In the genomic region with DNA sequence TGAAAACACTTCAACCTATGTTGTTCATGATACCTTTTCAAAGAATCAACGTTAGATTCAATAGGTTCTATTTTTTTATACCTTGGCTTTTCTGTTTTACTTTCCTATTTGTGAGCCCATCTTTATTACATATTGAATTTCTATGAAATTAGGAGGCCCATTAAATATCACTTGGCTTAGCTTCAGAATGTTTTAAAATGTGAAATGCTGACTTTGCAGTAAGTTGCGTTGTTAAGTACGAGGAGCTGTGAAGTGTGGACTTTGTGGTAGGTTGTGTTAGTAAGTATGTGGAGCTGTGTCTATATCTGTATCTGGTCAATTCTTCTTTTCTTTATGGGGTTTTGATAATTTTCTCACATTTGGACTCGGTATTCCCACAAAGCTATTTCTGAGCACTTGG, we compare ENCODE assay signal across 34 mouse cellular contexts. TPM values are rescaled to one million over a fixed set of nuclear protein-coding genes. Genes with fewer than 3 reads are reported as not detected.
"Had no signal": no experiment of that assay in that cellular context is flagged by ENCODE, and none has a peak within 500 bp of the region (broad histone marks: within the 10 kb centered on the region; RNA-seq: fewer than 3 reads in every experiment).

No protein-coding gene starts in this region.

- DNase-seq: cerebellum, adult 9-10 months; cerebellum, adult 9-11 months; cerebellum, postnatal 10 days; cerebellum, postnatal 14 days; cerebellum, postnatal 25 days; cerebellum, postnatal 36 days; embryo, embryonic 11 days; forebrain, postnatal 0 days; gastrocnemius, adult 2 months; gastrocnemius, postnatal 10 days; gastrocnemius, postnatal 14 days; gastrocnemius, postnatal 25 days; gastrocnemius, postnatal 36 days; heart, adult 18-20 months; heart, adult 2 months had no signal

- H3K4me1 ChIP-seq: embryonic facial prominence, embryonic 10.5 days; embryonic facial prominence, embryonic 12.5 days; embryonic facial prominence, embryonic 13.5 days; embryonic facial prominence, embryonic 15.5 days; forebrain, embryonic 10.5 days; forebrain, embryonic 12.5 days; forebrain, embryonic 13.5 days; forebrain, embryonic 15.5 days had no signal

- H3K4me3 ChIP-seq: embryonic facial prominence, embryonic 10.5 days; embryonic facial prominence, embryonic 12.5 days; embryonic facial prominence, embryonic 13.5 days; embryonic facial prominence, embryonic 15.5 days; erythroblast, embryonic 14.5 days; forebrain, embryonic 10.5 days; forebrain, embryonic 12.5 days; forebrain, embryonic 13.5 days; forebrain, embryonic 15.5 days; gastrocnemius, adult 2 months; heart, adult 2 months had no signal

- H3K4me2 ChIP-seq: embryonic facial prominence, embryonic 12.5 days; embryonic facial prominence, embryonic 13.5 days; embryonic facial prominence, embryonic 15.5 days; forebrain, embryonic 12.5 days; forebrain, embryonic 13.5 days; forebrain, embryonic 15.5 days had no signal

- H3K27ac ChIP-seq: embryonic facial prominence, embryonic 10.5 days; embryonic facial prominence, embryonic 12.5 days; embryonic facial prominence, embryonic 13.5 days; embryonic facial prominence, embryonic 15.5 days; forebrain, embryonic 10.5 days; forebrain, embryonic 12.5 days; forebrain, embryonic 13.5 days; forebrain, embryonic 15.5 days; gastrocnemius, adult 2 months; heart, adult 2 months had no signal

- ATAC-seq: forebrain, embryonic 13.5 days; forebrain, embryonic 14.5 days; forebrain, embryonic 15.5 days; forebrain, embryonic 16.5 days; forebrain, postnatal 0 days had no signal

- H3K36me3 ChIP-seq: embryonic facial prominence, embryonic 10.5 days; embryonic facial prominence, embryonic 12.5 days; embryonic facial prominence, embryonic 13.5 days; embryonic facial prominence, embryonic 15.5 days; forebrain, embryonic 10.5 days; forebrain, embryonic 12.5 days; forebrain, embryonic 15.5 days had no signal

- H3K9me3 ChIP-seq: embryonic facial prominence, embryonic 10.5 days; embryonic facial prominence, embryonic 12.5 days; embryonic facial prominence, embryonic 13.5 days; embryonic facial prominence, embryonic 15.5 days; forebrain, embryonic 10.5 days; forebrain, embryonic 12.5 days; forebrain, embryonic 15.5 days had no signal

- H3K9ac ChIP-seq: embryonic facial prominence, embryonic 12.5 days; embryonic facial prominence, embryonic 13.5 days; embryonic facial prominence, embryonic 15.5 days; forebrain, embryonic 12.5 days; forebrain, embryonic 13.5 days; forebrain, embryonic 15.5 days; forebrain, postnatal 0 days had no signal

- H3K27me3 ChIP-seq: embryonic facial prominence, embryonic 12.5 days; forebrain, embryonic 12.5 days; forebrain, embryonic 15.5 days had no signal

RNA-seq across cellular contexts. Expression of a gene that starts 4.6 kb away (rescaled TPM):
- total RNA-seq: common myeloid progenitor, adult 5-6 weeks had no signal
- polyA plus RNA-seq: erythroblast, embryonic 14.5 days had no signal

RNA-seq across cellular contexts. Expression of a gene that starts 51.9 kb away (rescaled TPM):
- total RNA-seq: forebrain, postnatal 0 days; gastrocnemius, adult 18-20 months; gastrocnemius, adult 2 months; gastrocnemius, adult 8-10 months; gastrocnemius, postnatal 14 days; gastrocnemius, postnatal 25 days; gastrocnemius, postnatal 36 days; heart, adult 18-20 months; heart, adult 2 months; heart, adult 8-10 months had no signal
- polyA plus RNA-seq: cortical plate, adult 2 months; embryonic facial prominence, embryonic 13.5 days; embryonic facial prominence, embryonic 14.5 days; erythroblast, embryonic 14.5 days; forebrain, embryonic 10.5 days; forebrain, embryonic 12.5 days; forebrain, embryonic 14.5 days; forebrain, embryonic 16.5 days; forebrain, postnatal 0 days; frontal cortex, adult 2 months; gonadal fat pad, adult 2 months; heart, adult 2 months had no signal
